Mouse (Mus musculus) T-helper 1 cell (primary cell): ENCODE data around the gene Arl6ip4.

Source experiments
- in situ Hi-C: fragments of 300-600 bp; cut with MboI, MseI; formaldehyde crosslinking; loops from one replicate; pipeline ENCODE4 v1.15.1; 2025; ENCODE audit warnings: high pct_unique_total_duplicates

Gene Arl6ip4

GRCm38 (mm10) chr5:124150895-124151294 is 35.0 kb downstream of the Arl6ip4 start:
- in situ Hi-C loops = loop anchor here (25.0 kb wide), 1 partner anchor 586 kb away; the partner anchor contains the start of gene Dnah10

GRCm38 (mm10) chr5:124152734-124153133 is 36.8 kb downstream of the Arl6ip4 start:
- in situ Hi-C loops = loop anchor here (25.0 kb wide), 1 partner anchor 585 kb away; the partner anchor contains the start of gene Dnah10

GRCm38 (mm10) chr5:124155943-124156342 is 40.1 kb downstream of the Arl6ip4 start:
- in situ Hi-C loops = loop anchor here (25.0 kb wide), 1 partner anchor 581 kb away; the partner anchor contains the start of gene Dnah10

- in situ Hi-C loops = loop anchor here (25.0 kb wide), 1 partner anchor 579 kb away; the partner anchor contains the start of gene Dnah10
Measured at GRCm38 (mm10) chr5:124158305-124158704, 42.4 kb downstream of the Arl6ip4 start.

GRCm38 (mm10) chr5:124159453-124159852 is 43.6 kb downstream of the Arl6ip4 start:
- in situ Hi-C loops = loop anchor here (25.0 kb wide), 1 partner anchor 578 kb away; the partner anchor contains the start of gene Dnah10

- in situ Hi-C loops = loop anchor here (10.0 to 25.0 kb wide), 2 partner anchors 93 to 575 kb away; partner anchors contain the start of gene Dnah10
Measured at GRCm38 (mm10) chr5:124161831-124162230, 45.9 kb downstream of the Arl6ip4 start.

GRCm38 (mm10) chr5:124162577-124162976 is 46.7 kb downstream of the Arl6ip4 start:
- in situ Hi-C loops = loop anchor here (10.0 to 25.0 kb wide), 2 partner anchors 92 to 575 kb away; partner anchors contain the start of gene Dnah10

GRCm38 (mm10) chr5:124163445-124163844 is 47.6 kb downstream of the Arl6ip4 start:
- in situ Hi-C loops = loop anchor here (10.0 to 25.0 kb wide), 2 partner anchors 91 to 574 kb away; partner anchors contain the start of gene Dnah10

- in situ Hi-C loops = loop anchor here (5.0 to 25.0 kb wide), 3 partner anchors 89 to 571 kb away; partner anchors contain the start of gene Dnah10
Measured at GRCm38 (mm10) chr5:124165622-124166570, 50.0 kb downstream of the Arl6ip4 start.

- in situ Hi-C loops = loop anchor here (5.0 to 25.0 kb wide), 3 partner anchors 88 to 571 kb away; partner anchors contain the start of gene Dnah10
Measured at GRCm38 (mm10) chr5:124166741-124167140, 50.9 kb downstream of the Arl6ip4 start.

GRCm38 (mm10) chr5:124167621-124168020 is 51.7 kb downstream of the Arl6ip4 start:
- in situ Hi-C loops = loop anchor here (5.0 to 25.0 kb wide), 3 partner anchors 87 to 570 kb away; partner anchors contain the start of gene Dnah10
